Mouse (Mus musculus) intestine, embryonic 14.5 days (tissue): Measurements from ENCODE around the gene Cdh4. TPM values are rescaled to one million over a fixed set of nuclear protein-coding genes. Genes with fewer than 3 reads are reported as not detected.

Experiments
- ATAC-seq: fragments of 200-750 bp; cut with Nextera tagmentation; replicated peaks from 2 replicates; pipeline ENCODE4 v1.8.0; 2017; ENCODE audit warnings: low read depth, moderate number of reproducible peaks, moderate TSS enrichment, moderate library complexity; ENCODE audit not compliant: low FRiP score, low TSS enrichment
- DNase-seq: peaks from one replicate; pipeline ENCODE4 v3.0.0-alpha.2; 2018; ENCODE audit warnings: low spot score
- H3K27ac ChIP-seq: fragments of 300-500 bp; sonication (generic); 2 replicates; pipeline ENCODE4 v1.5.1; 2014; ENCODE audit warnings: low read depth, mild to moderate bottlenecking, control low read depth
- H3K27me3 ChIP-seq: fragments of 300-500 bp; sonication (generic); replicated peaks from 2 replicates; pipeline ENCODE4 v1.6.1; 2014; ENCODE audit warnings: low read length, control low read depth; ENCODE audit not compliant: control insufficient read depth, insufficient read depth
- H3K36me3 ChIP-seq: fragments of 300-500 bp; sonication (generic); 2 replicates; pipeline ENCODE4 v1.6.1; 2014; ENCODE audit warnings: low read length, control low read depth; ENCODE audit not compliant: control insufficient read depth, insufficient read depth
- H3K4me1 ChIP-seq: fragments of 300-500 bp; sonication (generic); replicated peaks from 2 replicates; pipeline ENCODE4 v1.6.1; 2014; ENCODE audit warnings: low read length, control low read depth, mixed read lengths; ENCODE audit not compliant: control insufficient read depth, insufficient read depth
- H3K4me2 ChIP-seq: fragments of 300-500 bp; sonication (generic); 2 replicates; pipeline ENCODE4 v1.6.1; 2014; ENCODE audit warnings: low read length
- H3K4me3 ChIP-seq: fragments of 300-500 bp; sonication (generic); 2 replicates; pipeline ENCODE4 v1.5.1; 2014; ENCODE audit warnings: low read depth, low read length, control low read depth, mixed read lengths
- H3K9ac ChIP-seq: fragments of 300-500 bp; sonication (generic); 2 replicates; pipeline ENCODE4 v1.6.1; 2014; ENCODE audit warnings: mild to moderate bottlenecking, low read length
- H3K9me3 ChIP-seq: fragments of 300-500 bp; sonication (generic); 2 replicates; pipeline ENCODE4 v1.6.1; 2016; ENCODE audit warnings: low read length, control low read depth; ENCODE audit not compliant: control insufficient read depth
- WGBS: fragments of 180-500 bp; shearing (Covaris S2); extraction: QIAGEN DNeasy Blood & Tissue Kit; methylation state at CpG from one replicate; pipeline ENCODE4 v1.1.7; 2014; 5-methylcytosine and 5-hydroxymethylcytosine counted together
- polyA plus RNA-seq: library from polyadenylated mRNA; unstranded; fragments of >200 nt; fragmentation: Nextera tagmentation; extraction: Ambion mirVana; gene quantifications from 2 replicates; pipeline ENCODE4 v1.2.1, GENCODE M21; 2014

Gene Cdh4
- polyA plus RNA-seq, 1 experiment from 2014 or later = 1.8 TPM

DNA sequence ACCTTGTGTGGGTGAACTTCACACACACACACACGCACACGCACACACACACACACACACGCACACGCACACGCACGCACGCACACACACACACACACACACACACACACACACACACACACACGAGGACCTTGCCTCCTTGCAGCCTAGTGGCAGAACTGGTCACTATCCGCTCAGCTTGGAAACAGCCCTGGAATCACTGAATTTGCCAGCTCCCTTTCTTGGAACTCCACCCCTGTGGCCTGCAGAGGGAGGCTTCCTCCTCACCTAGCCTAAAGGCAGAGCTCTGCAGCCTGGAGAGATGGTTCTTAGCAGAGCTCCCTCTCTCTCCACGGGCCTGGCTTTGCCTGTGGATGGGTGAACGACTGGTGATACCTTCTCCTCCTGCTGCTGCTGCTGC, 1.7 kb downstream of the Cdh4 start:
- ATAC-seq = no peak

DNA sequence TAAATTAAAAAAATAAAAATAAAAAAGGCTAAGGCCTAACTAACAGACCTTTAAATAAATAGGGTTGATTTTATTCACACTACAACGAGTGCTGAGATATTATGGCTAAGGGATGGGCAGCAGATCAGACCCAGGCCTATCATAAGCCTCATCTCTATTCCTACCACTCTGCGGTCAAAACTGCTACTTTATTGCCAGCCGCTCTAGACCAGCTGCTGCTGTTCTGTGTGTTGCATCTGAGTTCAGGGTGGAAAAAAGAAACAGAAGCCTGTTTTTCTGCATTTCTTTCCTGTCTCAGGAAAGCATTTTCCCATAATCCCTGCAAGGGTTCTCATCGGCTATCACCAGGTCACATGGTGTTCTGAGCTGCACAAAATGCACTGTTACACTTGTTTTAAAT, 6.0 kb downstream of the Cdh4 start:
- peaks cover 18% of the 10 kb centered on the region for H3K27me3 ChIP-seq
- H3K4me2 ChIP-seq = no peak overlapping the region
- H3K27ac ChIP-seq = no peak overlapping the region
- H3K9ac ChIP-seq = no peak overlapping the region
- H3K4me3 ChIP-seq = no peak overlapping the region
- no peaks in the 10 kb centered on the region for H3K36me3 ChIP-seq
- 97% methylated on average over 4 of the region's 4 CpGs for WGBS
- DNase-seq = no peak
- no peak for ATAC-seq
- H3K9me3 ChIP-seq = no peaks in the 10 kb centered on the region; the same call in 1 of the 2 replicates
- H3K4me1 ChIP-seq = no peaks in the 10 kb centered on the region

More for the DNA sequence above, 1.7 kb downstream of the Cdh4 start:
- no peak overlapping the region for H3K9ac ChIP-seq
- H3K27ac ChIP-seq = no peak overlapping the region
- H3K27me3 ChIP-seq = peaks cover 31% of the 10 kb centered on the region
- H3K4me2 ChIP-seq = peak overlapping the region; percentile 99
- H3K4me3 ChIP-seq = no peak overlapping the region
- no peaks in the 10 kb centered on the region for H3K36me3 ChIP-seq
- WGBS = 18% methylated on average over 10 of the region's 11 CpGs
- H3K9me3 ChIP-seq = no peaks in the 10 kb centered on the region; the same call in 1 of the 2 replicates
- no peak for DNase-seq
- H3K4me1 ChIP-seq = no peaks in the 10 kb centered on the region; the same call in 1 of the 2 replicates

DNA sequence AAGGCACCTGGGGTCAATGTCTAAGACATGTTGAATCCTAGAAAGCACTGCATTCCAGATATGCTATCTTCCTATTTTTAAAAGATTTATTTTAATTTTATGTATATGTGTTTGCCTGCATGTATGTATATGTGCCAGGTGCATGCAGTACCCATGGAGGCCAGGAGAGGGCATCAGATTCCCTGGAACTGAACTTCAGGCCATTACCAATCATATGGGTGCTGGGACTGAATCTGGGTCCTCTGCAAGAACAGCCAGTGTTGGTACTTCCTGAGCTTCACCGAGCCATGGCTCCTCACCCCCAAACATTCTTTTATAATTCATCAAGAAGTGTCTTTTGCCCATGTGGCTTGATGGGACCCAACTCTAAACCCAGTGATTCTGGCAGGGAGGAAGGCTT, 6.8 kb downstream of the Cdh4 start:
- 97% methylated on average over 1 of the region's 1 CpGs for WGBS
- no peak for ATAC-seq
- no peaks in the 10 kb centered on the region for H3K4me1 ChIP-seq

DNA sequence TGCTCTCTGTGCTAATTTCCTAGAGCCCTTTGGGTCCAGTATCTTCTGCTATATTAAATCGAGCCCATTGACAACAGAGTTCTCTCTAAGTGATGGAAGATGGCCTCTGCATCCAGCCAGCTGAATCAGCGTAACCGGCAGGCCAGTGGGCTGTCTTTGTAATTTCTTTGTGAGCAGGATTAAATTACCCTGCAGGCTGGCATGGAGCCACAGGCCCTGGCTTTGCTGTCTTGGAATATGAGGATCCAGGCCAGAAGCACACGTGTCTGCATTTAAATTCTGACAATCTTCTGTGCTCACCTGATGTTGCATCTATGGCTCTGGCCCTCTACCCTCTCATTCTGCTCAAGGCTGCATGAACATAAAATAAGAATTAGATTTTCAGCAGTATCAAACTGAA, 17.0 kb downstream of the Cdh4 start:
- Histone ChIP-seq H3K9me3 (peaks cover 52% of the 10 kb centered on the region), H3K9ac (no peak overlapping the region), H3K27me3 (no peaks in the 10 kb centered on the region), H3K4me1 (no peaks in the 10 kb centered on the region), H3K4me2 (no peak overlapping the region), H3K4me3 (no peak overlapping the region), H3K36me3 (no peaks in the 10 kb centered on the region), H3K27ac (no peak overlapping the region)
- no peak for ATAC-seq
- 88% methylated on average over 4 of the region's 4 CpGs for WGBS
- DNase-seq = no peak

More for the DNA sequence above, 6.8 kb downstream of the Cdh4 start:
- DNase-seq = no peak
- Histone ChIP-seq H3K4me3 (no peak overlapping the region), H3K4me2 (no peak overlapping the region), H3K27ac (no peak overlapping the region), H3K9me3 (no peaks in the 10 kb centered on the region; the same call in 1 of the 2 replicates), H3K9ac (no peak overlapping the region), H3K36me3 (no peaks in the 10 kb centered on the region), H3K27me3 (peaks cover 14% of the 10 kb centered on the region)

DNA sequence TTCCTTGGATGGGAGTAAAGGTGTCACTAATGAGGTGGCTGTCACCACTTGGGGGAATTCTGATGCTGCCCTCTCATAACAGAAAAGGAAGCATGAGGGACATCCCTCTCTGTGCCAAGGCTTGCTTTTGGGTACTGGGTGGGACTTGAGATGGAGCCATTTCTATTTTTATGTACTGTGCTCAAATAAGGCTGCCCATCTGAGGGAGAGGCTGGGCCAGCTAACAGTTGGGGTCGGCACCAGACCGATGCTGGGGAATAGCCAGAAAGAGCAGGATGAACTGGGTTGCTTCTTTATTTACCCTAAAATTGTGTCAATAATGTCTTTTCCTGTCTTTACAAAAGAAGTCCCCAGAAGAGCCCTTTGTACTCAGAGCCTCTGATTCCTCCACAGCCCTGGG, 17.4 kb downstream of the Cdh4 start:
- H3K9me3 ChIP-seq = peaks cover 53% of the 10 kb centered on the region
- no peaks in the 10 kb centered on the region for H3K4me1 ChIP-seq
- H3K4me2 ChIP-seq = no peak overlapping the region
- ATAC-seq (no peak), DNase-seq (no peak)
- no peak overlapping the region for H3K4me3 ChIP-seq
- H3K27ac ChIP-seq = no peak overlapping the region
- no peak overlapping the region for H3K9ac ChIP-seq
- 90% methylated on average over 2 of the region's 2 CpGs for WGBS
- no peaks in the 10 kb centered on the region for H3K36me3 ChIP-seq
- no peaks in the 10 kb centered on the region for H3K27me3 ChIP-seq

DNA sequence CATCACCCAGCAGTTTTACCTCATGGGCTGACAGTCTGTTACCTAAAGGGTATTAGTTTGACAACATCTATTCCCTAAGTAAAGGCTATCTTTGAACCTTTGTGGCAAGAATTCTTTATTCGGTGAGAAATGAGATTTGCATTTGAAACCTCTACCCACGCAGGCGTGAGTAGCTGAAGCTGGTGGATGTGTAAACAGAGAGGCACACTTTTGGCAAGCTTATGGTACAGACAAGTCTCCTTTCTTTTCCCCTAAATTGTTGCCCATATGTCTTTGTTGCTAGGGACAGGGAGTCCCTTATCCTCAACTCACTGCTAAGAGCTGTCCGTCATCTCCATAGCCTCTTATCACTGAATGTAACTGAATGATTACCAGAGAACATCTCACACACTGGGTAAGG, 21.3 kb downstream of the Cdh4 start:
- no peak overlapping the region for H3K4me3 ChIP-seq
- ATAC-seq (no peak), DNase-seq (no peak)
- no peaks in the 10 kb centered on the region for H3K27me3 ChIP-seq
- H3K9me3 ChIP-seq = peaks cover 62% of the 10 kb centered on the region
- WGBS = 86% methylated on average over 4 of the region's 4 CpGs
- H3K4me2 ChIP-seq = no peak overlapping the region
- H3K27ac ChIP-seq = no peak overlapping the region
- H3K9ac ChIP-seq = no peak overlapping the region
- H3K36me3 ChIP-seq = no peaks in the 10 kb centered on the region
- no peaks in the 10 kb centered on the region for H3K4me1 ChIP-seq

DNA sequence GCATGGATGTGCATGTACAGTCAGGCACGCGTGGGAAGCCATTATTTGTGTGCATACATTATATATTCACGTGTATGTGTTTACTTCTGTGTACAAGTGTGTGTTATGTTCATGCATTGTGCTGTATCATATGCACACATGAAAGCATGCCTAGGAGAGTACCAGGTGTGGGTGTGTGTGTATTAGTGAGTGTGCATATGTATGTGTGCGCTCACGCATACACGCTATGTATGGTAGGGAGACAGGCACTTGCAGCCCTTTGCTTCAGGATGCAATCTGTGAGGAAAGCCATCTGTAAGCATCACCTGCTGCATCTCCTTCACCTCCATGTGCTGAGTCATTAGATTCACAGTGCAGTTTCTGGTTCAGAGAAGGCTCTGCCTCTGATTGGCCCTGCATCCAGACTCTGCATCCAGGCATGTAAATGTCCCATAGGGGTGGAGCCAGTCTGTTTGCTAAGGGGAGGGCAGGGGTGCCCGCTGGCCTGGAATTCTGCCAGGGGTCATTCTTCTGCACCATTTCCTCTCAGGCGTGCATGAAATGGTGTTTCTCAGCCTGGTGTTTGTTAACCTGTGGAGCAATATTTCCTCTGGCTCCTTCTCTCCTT, 25.7 kb downstream of the Cdh4 start:
- no peaks in the 10 kb centered on the region for H3K27me3 ChIP-seq
- H3K9ac ChIP-seq = no peak overlapping the region
- H3K27ac ChIP-seq = no peak overlapping the region
- DNase-seq (no peak), ATAC-seq (no peak)
- 86% methylated on average over 8 of the region's 8 CpGs for WGBS
- H3K36me3 ChIP-seq = no peaks in the 10 kb centered on the region
- H3K4me1 ChIP-seq = no peaks in the 10 kb centered on the region
- no peak overlapping the region for H3K4me3 ChIP-seq
- peaks cover 24% of the 10 kb centered on the region for H3K9me3 ChIP-seq
- H3K4me2 ChIP-seq = no peak overlapping the region

DNA sequence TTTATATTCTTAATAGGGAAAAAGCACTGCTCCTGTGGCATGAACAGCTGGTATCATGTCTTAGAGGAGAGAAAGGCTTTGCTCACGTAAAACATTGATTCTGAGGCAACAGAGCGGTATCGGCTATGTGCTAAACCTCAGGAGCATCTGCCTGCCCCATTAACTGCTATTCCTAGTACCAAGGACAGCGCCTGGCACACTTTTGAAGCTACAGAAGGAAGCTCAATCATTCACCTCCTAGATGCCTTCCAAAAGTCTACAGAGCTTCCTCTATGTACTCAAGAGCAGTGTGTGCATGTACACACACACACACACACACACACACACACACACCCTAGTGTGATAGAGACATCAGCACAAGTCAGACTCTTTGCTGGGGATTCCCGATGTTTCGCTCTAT, 34.4 kb downstream of the Cdh4 start:
- Histone ChIP-seq H3K27me3 (no peaks in the 10 kb centered on the region), H3K4me3 (no peak overlapping the region), H3K9me3 (no peaks in the 10 kb centered on the region), H3K4me1 (no peaks in the 10 kb centered on the region), H3K27ac (no peak overlapping the region), H3K9ac (no peak overlapping the region), H3K36me3 (no peaks in the 10 kb centered on the region), H3K4me2 (no peak overlapping the region)
- ATAC-seq (no peak), DNase-seq (peak; percentile 57)
- WGBS = 71% methylated on average over 6 of the region's 6 CpGs

DNA sequence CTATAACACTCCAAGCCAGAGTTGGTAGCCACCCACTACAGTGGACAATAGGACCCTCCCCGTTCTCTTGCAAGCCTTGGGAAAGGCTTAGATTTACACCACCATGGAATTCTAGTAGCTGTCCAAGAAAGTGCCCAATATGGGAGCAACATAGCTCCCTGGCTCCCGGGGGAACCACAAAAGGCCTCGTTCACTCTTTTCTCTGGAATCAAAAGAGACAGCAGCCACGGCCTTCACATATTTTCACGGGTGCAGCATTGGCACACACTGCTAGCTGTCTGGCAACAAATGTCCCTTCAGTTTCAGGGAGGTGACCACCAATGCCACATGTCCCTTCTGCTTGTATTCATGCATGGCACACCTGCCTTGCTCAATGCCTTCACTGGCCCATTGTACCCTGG, 38.6 kb downstream of the Cdh4 start:
- 90% methylated on average over 5 of the region's 5 CpGs for WGBS
- Histone ChIP-seq H3K27ac (no peak overlapping the region), H3K36me3 (no peaks in the 10 kb centered on the region), H3K9ac (no peak overlapping the region), H3K4me1 (no peaks in the 10 kb centered on the region), H3K27me3 (no peaks in the 10 kb centered on the region), H3K4me2 (no peak overlapping the region), H3K4me3 (no peak overlapping the region), H3K9me3 (no peaks in the 10 kb centered on the region)
- DNase-seq = no peak
- ATAC-seq = no peak
